Mouse (Mus musculus) brown adipose tissue, adult 24 weeks (tissue): ENCODE data around the gene Abcc6. TPM values are rescaled to one million over a fixed set of nuclear protein-coding genes. Genes with fewer than 3 reads are reported as not detected.
"Not testable (repeated sequence)": the region's sequence is repeated elsewhere in the genome, so short reads cannot be mapped to it uniquely, and the experiment has no call there.

Source experiments
- H3K27ac ChIP-seq: fragments of 200-500 bp; replicated peaks from 2 replicates; pipeline ENCODE4 v1.5.1; 2012; ENCODE audit warnings: low read depth, mild to moderate bottlenecking, low read length
- H3K4me1 ChIP-seq: fragments of 200-500 bp; 2 replicates; pipeline ENCODE4 v1.6.1; 2012; ENCODE audit warnings: low read length, mixed read lengths; ENCODE audit not compliant: control insufficient read depth, insufficient read depth, insufficient read length
- H3K4me3 ChIP-seq: fragments of 200-500 bp; 2 replicates; pipeline ENCODE4 v1.5.1; 2012; ENCODE audit warnings: low read depth, mild to moderate bottlenecking, low read length, moderate library complexity; ENCODE audit not compliant: insufficient read depth
- polyA plus RNA-seq: library from polyadenylated mRNA; stranded (reverse); fragments of >200 nt; gene quantifications from 2 replicates; pipeline ENCODE4 v1.2.4, GENCODE M21; 2012; ENCODE audit not compliant: missing spikeins, insufficient read depth, insufficient read length

Abcc6 gene
- polyA plus RNA-seq, 1 experiment, result not detected

GRCm38 (mm10) chr7:45992470-45992869 lies 37.6 kb downstream of the Abcc6 start:
- Histone ChIP-seq H3K4me3 (no peak overlapping the region), H3K4me1 (no peaks in the 10 kb centered on the region), H3K27ac (no peak overlapping the region)

GRCm38 (mm10) chr7:45988344-45988743 lies 41.8 kb downstream of the Abcc6 start:
- H3K4me1 ChIP-seq, result no peaks in the 10 kb centered on the region
- no peak overlapping the region for H3K4me3 ChIP-seq
- H3K27ac ChIP-seq, result no peak overlapping the region

- H3K27ac ChIP-seq, result no peak overlapping the region
Observed at GRCm38 (mm10) chr7:45986893-45987292, 43.2 kb downstream of the Abcc6 start.

GRCm38 (mm10) chr7:45981612-45982011 lies 48.5 kb downstream of the Abcc6 start:
- Histone ChIP-seq H3K4me3 (no peak overlapping the region), H3K27ac (no peak overlapping the region), H3K4me1 (no peaks in the 10 kb centered on the region)

More at GRCm38 (mm10) chr7:45986893-45987292, 43.2 kb downstream of the Abcc6 start:
- H3K4me1 ChIP-seq, result no peaks in the 10 kb centered on the region
- H3K4me3 ChIP-seq, result no peak overlapping the region

- no peak overlapping the region for H3K4me3 ChIP-seq
- H3K27ac ChIP-seq, result no peak overlapping the region
- no peaks in the 10 kb centered on the region for H3K4me1 ChIP-seq
Observed at GRCm38 (mm10) chr7:45974512-45974911, 55.6 kb downstream of the Abcc6 start.

- no peaks in the 10 kb centered on the region for H3K4me1 ChIP-seq
- H3K27ac ChIP-seq, result no peak overlapping the region
- no peak overlapping the region for H3K4me3 ChIP-seq
Observed at GRCm38 (mm10) chr7:45974103-45974502, 56.0 kb downstream of the Abcc6 start.

- Histone ChIP-seq H3K27ac (no peak overlapping the region), H3K4me3 (no peak overlapping the region), H3K4me1 (no peaks in the 10 kb centered on the region)
Observed at GRCm38 (mm10) chr7:45973271-45973687, 56.8 kb downstream of the Abcc6 start.

- no peak overlapping the region for H3K27ac ChIP-seq
- no peak overlapping the region for H3K4me3 ChIP-seq
Observed at GRCm38 (mm10) chr7:45971831-45972723, 58.0 kb downstream of the Abcc6 start.

GRCm38 (mm10) chr7:45956611-45957010 lies 73.5 kb downstream of the Abcc6 start:
- Histone ChIP-seq H3K4me1 (no peaks in the 10 kb centered on the region), H3K4me3 (no peak overlapping the region), H3K27ac (no peak overlapping the region)

More at GRCm38 (mm10) chr7:45971831-45972723, 58.0 kb downstream of the Abcc6 start:
- no peaks in the 10 kb centered on the region for H3K4me1 ChIP-seq

- no peak overlapping the region for H3K4me3 ChIP-seq
- no peaks in the 10 kb centered on the region for H3K4me1 ChIP-seq
- no peak overlapping the region for H3K27ac ChIP-seq
Observed at GRCm38 (mm10) chr7:45949061-45949460, 81.0 kb downstream of the Abcc6 start.

- not testable (repeated sequence) for H3K4me3 ChIP-seq, H3K27ac ChIP-seq, H3K4me1 ChIP-seq
Observed at GRCm38 (mm10) chr7:45943280-45943679, 86.8 kb downstream of the Abcc6 start.

- Histone ChIP-seq H3K4me1 (no peaks in the 10 kb centered on the region), H3K27ac (no peak overlapping the region), H3K4me3 (no peak overlapping the region)
Observed at GRCm38 (mm10) chr7:45941986-45942385, 88.1 kb downstream of the Abcc6 start.

GRCm38 (mm10) chr7:45939836-45940235 lies 90.3 kb downstream of the Abcc6 start:
- H3K4me1 ChIP-seq, result no peaks in the 10 kb centered on the region
- no peak overlapping the region for H3K27ac ChIP-seq
- no peak overlapping the region for H3K4me3 ChIP-seq

- Histone ChIP-seq H3K27ac (no peak overlapping the region), H3K4me1 (no peaks in the 10 kb centered on the region), H3K4me3 (no peak overlapping the region)
Observed at GRCm38 (mm10) chr7:45935114-45935513, 95.0 kb downstream of the Abcc6 start.

- not testable (repeated sequence) for H3K4me3 ChIP-seq, H3K27ac ChIP-seq, H3K4me1 ChIP-seq
Observed at GRCm38 (mm10) chr7:45933766-45934165, 96.3 kb downstream of the Abcc6 start.

GRCm38 (mm10) chr7:45929688-45930087 lies 100.4 kb downstream of the Abcc6 start:
- Histone ChIP-seq H3K27ac (no peak overlapping the region), H3K4me3 (no peak overlapping the region), H3K4me1 (no peaks in the 10 kb centered on the region)
